Mouse (Mus musculus): ENCODE results near the gene Ociad2. TPM values are rescaled to one million over a fixed set of nuclear protein-coding genes. Genes with fewer than 3 reads are reported as not detected.

The Ociad2 gene
- 99.5 TPM for polyA plus RNA-seq (2015; fragmentation: Illumina TruSeq; extraction: RNeasy Lipid Tissue Mini Kit (QIAGEN cat#74804); ENCODE audit: low read depth, low replicate concordance)

DNA sequence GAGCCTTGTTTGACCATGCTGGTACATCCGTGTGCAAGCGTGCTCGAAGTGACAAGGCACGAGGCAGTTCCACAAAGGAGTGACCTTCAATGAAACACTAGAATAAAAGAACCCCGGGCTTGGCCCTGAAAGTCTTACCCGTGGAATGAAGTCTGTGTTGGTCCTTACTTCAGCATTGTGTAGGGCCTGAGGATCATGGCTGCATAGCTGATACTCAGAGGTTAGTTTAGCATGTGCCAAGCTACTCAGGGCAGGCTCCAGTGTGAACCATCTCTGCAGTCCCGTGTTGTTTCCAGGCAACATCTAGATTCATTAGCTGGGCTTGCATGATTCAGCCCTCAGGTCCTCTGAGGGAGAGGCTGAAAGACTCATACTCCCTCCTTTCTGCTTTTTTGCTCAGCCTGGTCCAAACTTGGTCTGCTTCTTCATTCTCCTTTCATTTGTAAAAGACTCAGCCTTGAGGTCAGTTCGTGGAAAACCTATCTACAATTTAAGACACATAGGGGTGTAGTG lies at the start of gene Ociad2:
Gene Ociad2 (minus strand): TSS at position 306 of the 513 bp plus-strand sequence.

DNA sequence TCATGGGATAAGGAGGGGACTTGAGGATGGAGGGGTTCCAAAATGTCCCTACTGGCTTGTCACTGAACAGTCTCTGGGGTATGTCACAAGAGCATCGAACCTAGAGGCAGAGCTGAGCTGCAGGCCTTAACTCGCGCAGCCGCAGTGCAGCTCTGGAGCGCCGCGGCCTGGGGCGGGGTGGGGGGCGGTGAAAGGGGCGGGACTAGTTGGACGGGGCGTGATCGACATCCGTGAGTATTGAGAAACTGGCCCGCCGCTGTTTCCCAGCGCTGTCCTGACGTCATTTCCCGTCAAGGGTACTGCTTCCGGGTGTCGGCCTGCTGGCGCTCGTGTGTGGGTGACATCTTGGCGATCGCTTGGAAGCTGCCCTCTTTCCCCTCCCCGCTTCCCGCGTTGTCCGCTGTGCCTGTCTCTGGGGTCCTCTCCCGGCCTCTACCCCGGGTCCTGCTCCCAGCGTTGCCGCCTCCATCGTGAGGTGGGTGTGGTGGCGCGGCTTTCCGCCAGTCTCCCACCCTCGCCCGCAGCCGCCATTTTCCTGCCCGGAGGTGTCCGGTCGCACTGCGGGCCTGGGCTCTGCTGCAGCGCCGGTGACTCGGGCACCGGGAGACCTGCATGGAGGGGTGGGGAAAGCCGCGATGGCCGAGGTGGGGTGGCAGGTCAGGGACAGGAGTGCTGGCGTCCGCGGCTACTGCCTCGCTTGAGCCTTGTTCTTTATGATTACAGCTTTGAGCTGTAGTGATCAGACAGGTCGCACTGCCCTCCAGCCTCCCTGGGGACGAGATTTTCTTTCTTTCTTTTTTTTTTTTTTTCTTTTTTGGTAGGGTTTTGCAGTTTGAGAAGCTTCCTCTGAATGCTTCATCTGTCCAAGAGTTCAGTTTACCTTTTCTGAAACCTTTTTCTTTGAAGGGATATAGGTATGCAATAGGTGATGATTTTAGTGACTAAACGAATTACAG lies 48.0 kb downstream of the Ociad2 start, which contains the start of gene Ociad1:
Gene Ociad1 (plus strand): TSS at position 283 of the 956 bp plus-strand sequence.

Other genes starting within 250 kb of the Ociad2 start
- gene Fryl, start 84.4 kb downstream of the Ociad2 start, polyA plus RNA-seq (2015; fragmentation: Illumina TruSeq; extraction: RNeasy Lipid Tissue Mini Kit (QIAGEN cat#74804); ENCODE audit: low read depth, low replicate concordance) = 31.2 TPM
- gene Ociad1, start 48.2 kb downstream of the Ociad2 start, polyA plus RNA-seq (2015; fragmentation: Illumina TruSeq; extraction: RNeasy Lipid Tissue Mini Kit (QIAGEN cat#74804); ENCODE audit: low read depth, low replicate concordance) = 598 TPM
- gene Cwh43, start 65.0 kb upstream of the Ociad2 start, polyA plus RNA-seq (2015; fragmentation: Illumina TruSeq; extraction: RNeasy Lipid Tissue Mini Kit (QIAGEN cat#74804); ENCODE audit: low read depth, low replicate concordance) = 1.7 TPM
- gene Dcun1d4, start 140.0 kb upstream of the Ociad2 start, polyA plus RNA-seq (2015; fragmentation: Illumina TruSeq; extraction: RNeasy Lipid Tissue Mini Kit (QIAGEN cat#74804); ENCODE audit: low read depth, low replicate concordance) = 78.7 TPM